Mouse (Mus musculus) CH12.LX (cell line): ENCODE measurements around the gene Cfap54. TPM values are rescaled to one million over a fixed set of nuclear protein-coding genes. Genes with fewer than 3 reads are reported as not detected.

Experiments
- DNase-seq: peaks from one replicate; pipeline ENCODE4 v3.0.0-alpha.2; 2013; ENCODE audit errors: extremely low read depth
- H3K27ac ChIP-seq: 2 replicates; pipeline ENCODE4 v1.5.1; 2012; ENCODE audit warnings: low read depth, mild to moderate bottlenecking, control low read depth, moderate library complexity; ENCODE audit not compliant: insufficient read depth
- H3K27me3 ChIP-seq: replicated peaks from 2 replicates; pipeline ENCODE3; 2012; ENCODE audit warnings: inconsistent platforms
- H3K36me3 ChIP-seq, 2 experiments: replicated peaks in 1 of 2; 2 replicates each; pipeline versions ENCODE3 to v1.6.1; 2012; ENCODE audit warnings: inconsistent platforms in 1 of 2, low read length in 1 of 2, mild to moderate bottlenecking in 1 of 2, mixed read lengths in 1 of 2, moderate library complexity in 1 of 2; ENCODE audit not compliant: control insufficient read depth in 1 of 2, insufficient read depth in 1 of 2
- H3K4me1 ChIP-seq, 2 experiments: 2 replicates each; pipeline ENCODE4 v1.6.1; 2012; ENCODE audit warnings: inconsistent platforms in 1 of 2, moderate library complexity in 1 of 2; ENCODE audit not compliant: insufficient read depth in 2 of 2, control insufficient read depth in 1 of 2
- H3K4me2 ChIP-seq: 2 replicates; pipeline ENCODE4 v1.6.1; 2012; ENCODE audit warnings: low read depth, mild to moderate bottlenecking, control low read depth; ENCODE audit not compliant: poor library complexity, insufficient read depth, severe bottlenecking
- H3K4me3 ChIP-seq, 3 experiments: fragments of 150-350 bp in 1 of 3; sonication (generic) in 1 of 3; replicated peaks in 1 of 3; 2 replicates each; pipeline versions ENCODE3 to v1.5.1; 2011 to 2012; ENCODE audit warnings: low read depth in 2 of 3, low read length in 2 of 3, mild to moderate bottlenecking in 2 of 3, moderate library complexity in 2 of 3, control low read depth in 1 of 3, improper control_type of control experiment in 1 of 3, inconsistent platforms in 1 of 3, mixed read lengths in 1 of 3; ENCODE audit not compliant: poor library complexity in 1 of 3
- H3K79me2 ChIP-seq: replicated peaks from 2 replicates; pipeline ENCODE4 v1.6.1; 2012; ENCODE audit warnings: mild to moderate bottlenecking, moderate library complexity; ENCODE audit not compliant: control insufficient read depth, poor library complexity, insufficient read depth, severe bottlenecking; ENCODE audit errors: extremely low read depth
- H3K9ac ChIP-seq: 2 replicates; pipeline ENCODE4 v1.6.1; 2012; ENCODE audit warnings: low read depth, mild to moderate bottlenecking, control low read depth, moderate library complexity; ENCODE audit not compliant: insufficient read depth
- H3K9me3 ChIP-seq: replicated peaks from 2 replicates; pipeline ENCODE3; 2012; ENCODE audit warnings: low read length, inconsistent platforms, mixed read lengths
- BHLHE40 ChIP-seq: IDR thresholded peaks from 2 replicates; pipeline ENCODE4 v1.6.1; 2011; ENCODE audit warnings: mild to moderate bottlenecking, low read depth, low read length, improper control_type of control experiment
- CHD2 ChIP-seq: IDR thresholded peaks from 2 replicates; pipeline ENCODE4 v1.6.1; 2011; ENCODE audit warnings: low read length, improper control_type of control experiment
- CTCF ChIP-seq, 2 experiments: IDR thresholded peaks in 1 of 2; conservative IDR thresholded peaks in 1 of 2; 2 replicates each; pipeline ENCODE4 v1.5.1; 2011 to 2012; ENCODE audit warnings: low read depth in 2 of 2, low read length in 2 of 2, improper control_type of control experiment in 1 of 2, inconsistent platforms in 1 of 2, mild to moderate bottlenecking in 1 of 2, moderate library complexity in 1 of 2
- E2F4 ChIP-seq: IDR thresholded peaks from 2 replicates; pipeline ENCODE4 v1.6.1; 2011; ENCODE audit warnings: low read depth, low read length, improper control_type of control experiment; ENCODE audit not compliant: insufficient replicate concordance
- ETS1 ChIP-seq: conservative IDR thresholded peaks from 2 replicates; pipeline ENCODE4 v1.6.1; 2012; ENCODE audit warnings: low read depth, mild to moderate bottlenecking, inconsistent platforms, low read length, improper control_type of control experiment, moderate library complexity
- GABPA ChIP-seq: IDR thresholded peaks from 2 replicates; pipeline ENCODE4 v1.6.1; 2012; ENCODE audit warnings: low read depth, low read length, improper control_type of control experiment, inconsistent platforms; ENCODE audit not compliant: insufficient replicate concordance
- HCFC1 ChIP-seq: IDR thresholded peaks from 2 replicates; pipeline ENCODE4 v1.6.1; 2012; ENCODE audit warnings: low read depth, mild to moderate bottlenecking, inconsistent platforms, low read length, improper control_type of control experiment
- JUND ChIP-seq: conservative IDR thresholded peaks from 2 replicates; pipeline ENCODE4 v1.6.1; 2011; ENCODE audit warnings: low read depth, low read length, improper control_type of control experiment
- KAT2A ChIP-seq: IDR thresholded peaks from 2 replicates; pipeline ENCODE4 v1.6.1; 2012; ENCODE audit warnings: low read length, improper control_type of control experiment, inconsistent platforms; ENCODE audit not compliant: insufficient replicate concordance
- MAZ ChIP-seq: IDR thresholded peaks from 2 replicates; pipeline ENCODE4 v1.6.1; 2012; ENCODE audit warnings: low read depth, mild to moderate bottlenecking, inconsistent platforms, low read length, improper control_type of control experiment, moderate library complexity
- MEF2A ChIP-seq: IDR thresholded peaks from 2 replicates; pipeline ENCODE4 v1.6.1; 2014; ENCODE audit warnings: low read depth, mild to moderate bottlenecking, inconsistent platforms, low read length, improper control_type of control experiment, borderline replicate concordance
- MXI1 ChIP-seq: IDR thresholded peaks from 2 replicates; pipeline ENCODE4 v1.6.1; 2011; ENCODE audit warnings: mild to moderate bottlenecking, low read depth, low read length, improper control_type of control experiment
- MYC ChIP-seq: IDR thresholded peaks from 2 replicates; pipeline ENCODE4 v1.6.1; 2011; ENCODE audit warnings: low read depth, mild to moderate bottlenecking, improper control_type of control experiment, low read length
- NRF1 ChIP-seq: IDR thresholded peaks from 2 replicates; pipeline ENCODE4 v1.6.1; 2014; ENCODE audit warnings: low read depth, mild to moderate bottlenecking, inconsistent platforms, low read length, improper control_type of control experiment, moderate library complexity
- POLR2A ChIP-seq: IDR thresholded peaks from 2 replicates; pipeline ENCODE4 v1.6.1; 2011; ENCODE audit warnings: low read depth, mild to moderate bottlenecking, improper control_type of control experiment, low read length
- POLR2AphosphoS2 ChIP-seq: IDR thresholded peaks from 2 replicates; pipeline ENCODE4 v1.6.1; 2011; ENCODE audit warnings: low read depth, low read length, improper control_type of control experiment
- RAD21 ChIP-seq: IDR thresholded peaks from 2 replicates; pipeline ENCODE4 v1.6.1; 2011; ENCODE audit warnings: low read depth, mild to moderate bottlenecking, low read length, improper control_type of control experiment, moderate library complexity
- SMC3 ChIP-seq: IDR thresholded peaks from 2 replicates; pipeline ENCODE4 v1.6.1; 2011; ENCODE audit warnings: low read depth, low read length, improper control_type of control experiment
- TBP ChIP-seq: conservative IDR thresholded peaks from 2 replicates; pipeline ENCODE4 v1.6.1; 2011; ENCODE audit warnings: low read depth, low read length, improper control_type of control experiment
- TCF12 ChIP-seq: IDR thresholded peaks from 2 replicates; pipeline ENCODE4 v1.6.1; 2014; ENCODE audit warnings: low read depth, mild to moderate bottlenecking, inconsistent platforms, low read length, improper control_type of control experiment
- USF1 ChIP-seq: IDR thresholded peaks from 2 replicates; pipeline ENCODE4 v1.6.1; 2014; ENCODE audit warnings: low read depth, mild to moderate bottlenecking, inconsistent platforms, low read length, improper control_type of control experiment
- USF2 ChIP-seq: conservative IDR thresholded peaks from 2 replicates; pipeline ENCODE4 v1.6.1; 2011; ENCODE audit warnings: low read depth, low read length, improper control_type of control experiment
- ZC3H11A ChIP-seq: IDR thresholded peaks from 2 replicates; pipeline ENCODE4 v1.6.1; 2012; ENCODE audit warnings: low read depth, mild to moderate bottlenecking, inconsistent platforms, low read length, improper control_type of control experiment
- ZKSCAN1 ChIP-seq: IDR thresholded peaks from 2 replicates; pipeline ENCODE4 v1.6.1; 2012; ENCODE audit warnings: low read depth, inconsistent platforms, low read length, improper control_type of control experiment, borderline replicate concordance
- ZMIZ1 ChIP-seq: IDR thresholded peaks from 2 replicates; pipeline ENCODE4 v1.6.1; 2012; ENCODE audit warnings: low read depth, mild to moderate bottlenecking, inconsistent platforms, low read length, improper control_type of control experiment
- ZNF384 ChIP-seq: IDR thresholded peaks from 2 replicates; pipeline ENCODE4 v1.6.1; 2012; ENCODE audit warnings: low read depth, low read length, improper control_type of control experiment, inconsistent platforms
- dilution Hi-C: fragments of 300-500 bp; cut with MboI; formaldehyde crosslinking; loops from 2 replicates; pipeline ENCODE4 v1.14.3; 2020; ENCODE audit warnings: low sequenced_read_pairs; ENCODE audit not compliant: extremely low pct_unique_long_range_greater_than_20kb, extremely low pct_ligation_motif_present
- in situ Hi-C: fragments of 300-500 bp; cut with MboI; formaldehyde crosslinking; loops from 3 replicates; pipeline ENCODE4 v1.14.3; 2019; ENCODE audit warnings: low sequenced_read_pairs, low pct_ligation_motif_present, low pct_unique_long_range_greater_than_20kb, mixed read lengths
- polyA plus RNA-seq: library from polyadenylated mRNA; unstranded; fragments of >175 nt; gene quantifications from 2 replicates; pipeline ENCODE4 v1.2.1, GENCODE M21; 2012; ENCODE audit warnings: low read depth; ENCODE audit not compliant: insufficient read length
- total RNA-seq, 2 experiments: library from RNA; depleted of rRNA; stranded (reverse); fragments of 300-350 nt in 1 of 2; fragments of >200 nt in 1 of 2; gene quantifications; 2 replicates each; pipeline ENCODE4 v1.2.3; 2012 to 2014

Gene Cfap54
- total and polyA plus RNA-seq, 3 experiments = 0.38 to 1.3 (median 1.3) TPM

GRCm38 (mm10) chr10:93113968-93114367, 32.5 kb upstream of the Cfap54 start:
- Histone ChIP-seq H3K9me3 (peaks cover 3% of the 10 kb centered on the region), H3K27ac (no peak overlapping the region), H3K4me2 (no peak overlapping the region), H3K27me3 (no peaks in the 10 kb centered on the region), H3K36me3 (no peaks in the 10 kb centered on the region), H3K4me3 (no peak overlapping the region), H3K9ac (no peak overlapping the region), H3K4me1 (no peaks in the 10 kb centered on the region), H3K79me2 (no peaks in the 10 kb centered on the region)
- dilution Hi-C loops (no loop called here), in situ Hi-C loops (no loop called here)
- no peak for DNase-seq
- TF ChIP-seq E2F4 (no peak), KAT2A (no peak), ZMIZ1 (no peak), POLR2AphosphoS2 (no peak), TCF12 (no peak), USF2 (no peak), ZKSCAN1 (no peak), USF1 (no peak), ZNF384 (no peak), GABPA (no peak), JUND (no peak), MAZ (no peak), CHD2 (no peak), SMC3 (no peak), POLR2A (no peak)

- Histone ChIP-seq H3K4me2 (no peak overlapping the region), H3K27ac (no peak overlapping the region), H3K27me3 (no peaks in the 10 kb centered on the region), H3K9ac (no peak overlapping the region), H3K79me2 (no peaks in the 10 kb centered on the region), H3K36me3 (no peaks in the 10 kb centered on the region), H3K4me1 (no peaks in the 10 kb centered on the region), H3K9me3 (peaks cover 3% of the 10 kb centered on the region), H3K4me3 (no peak overlapping the region)
- no peak for DNase-seq
- in situ Hi-C loops = no loop called here
- TF ChIP-seq ZNF384 (no peak), RAD21 (no peak), MXI1 (no peak), CTCF (conservative IDR thresholded peaks at IDR 0.05 in 1 of 2, IDR thresholded peaks at IDR 0.05 in 1 of 2; ENCODE audit: low read depth in 2 of 2, low read length in 2 of 2) (no peak), USF1 (no peak), E2F4 (no peak), BHLHE40 (no peak), ZC3H11A (no peak), TBP (no peak), NRF1 (no peak), MEF2A (no peak), ETS1 (no peak), MYC (no peak), HCFC1 (no peak), ZMIZ1 (no peak), TCF12 (no peak), KAT2A (no peak)
- dilution Hi-C loops = no loop called here
These were observed 30.6 kb upstream of the Cfap54 start for GRCm38 (mm10) chr10:93112021-93112420.
